Comparison of ENCODE assay signal across 9 mouse cellular contexts in genomic region chr12:79902761-79903160, GRCm38 (mm10).
DNase-seq lines count a peak whose midpoint lies in the region; ATAC-seq and TF ChIP-seq lines count a peak whose summit lies in the region.
"Had no signal": no experiment of that assay in that cellular context is flagged by ENCODE, and none has a peak within 500 bp of the region (broad histone marks: within the 10 kb centered on the region; RNA-seq: fewer than 3 reads in every experiment).

No protein-coding gene starts in this region.

- H3K27me3 ChIP-seq in forebrain, embryonic 14.5 days (replicated peaks; ENCODE audit: control insufficient read depth, insufficient read depth, low read length): no peaks in the 10 kb centered on the region
- H3K27me3 ChIP-seq in forebrain, postnatal 0 days (ENCODE audit: insufficient read depth, low read length): no peaks in the 10 kb centered on the region
- H3K27me3 ChIP-seq in hindbrain, embryonic 12.5 days: no peaks in the 10 kb centered on the region
- H3K27me3 ChIP-seq in midbrain, embryonic 14.5 days (ENCODE audit: control insufficient read depth, insufficient read depth, low read length): no peaks in the 10 kb centered on the region

- H3K4me2 ChIP-seq in forebrain, embryonic 14.5 days (ENCODE audit: low read length): no peak overlapping the region
- H3K4me2 ChIP-seq in forebrain, postnatal 0 days (ENCODE audit: low read depth): no peak overlapping the region
- H3K4me2 ChIP-seq in hindbrain, embryonic 12.5 days (replicated peaks): no peak overlapping the region
- no peak overlapping the region for H3K4me2 ChIP-seq in midbrain, embryonic 14.5 days (ENCODE audit: low read length)

- peaks cover 2% of the 10 kb centered on the region; the same call in 1 of the 2 replicates for H3K4me1 ChIP-seq in forebrain, embryonic 14.5 days (ENCODE audit: control insufficient read depth, insufficient read depth, low read length)
- H3K4me1 ChIP-seq in forebrain, postnatal 0 days (ENCODE audit: insufficient read depth): no peaks in the 10 kb centered on the region
- peaks cover 30% of the 10 kb centered on the region for H3K4me1 ChIP-seq in hindbrain, embryonic 12.5 days
- no peaks in the 10 kb centered on the region for H3K4me1 ChIP-seq in midbrain, embryonic 14.5 days (ENCODE audit: control insufficient read depth, insufficient read depth, low read length)

- H3K9me3 ChIP-seq in forebrain, embryonic 14.5 days (replicated peaks; ENCODE audit: control insufficient read depth, low read length): peaks cover 3% of the 10 kb centered on the region; the same call in 1 of the 2 replicates
- H3K9me3 ChIP-seq in forebrain, postnatal 0 days (ENCODE audit: low read length): no peaks in the 10 kb centered on the region
- H3K9me3 ChIP-seq in hindbrain, embryonic 12.5 days (replicated peaks): peaks cover 4% of the 10 kb centered on the region; the same call in 1 of the 2 replicates
- H3K9me3 ChIP-seq in midbrain, embryonic 14.5 days (ENCODE audit: control insufficient read depth, low read length): no peaks in the 10 kb centered on the region; the same call in 1 of the 2 replicates

- WGBS in forebrain, embryonic 14.5 days: 75% methylated on average over 7 of the region's 7 CpGs
- 75% methylated on average over 7 of the region's 7 CpGs for WGBS in forebrain, postnatal 0 days
- WGBS in hindbrain, embryonic 12.5 days: 73% methylated on average over 7 of the region's 7 CpGs
- WGBS in midbrain, embryonic 14.5 days: 66% methylated on average over 7 of the region's 7 CpGs

- TF ChIP-seq CTCF in forebrain, postnatal 0 days (IDR thresholded peaks at IDR 0.05; ENCODE audit: low read depth): no peak
- no peak for TF ChIP-seq CTCF in left cerebral cortex, adult 2 months (IDR thresholded peaks at IDR 0.05)

- no peak for DNase-seq in forebrain, embryonic 14.5 days (ENCODE audit: low spot score)
- DNase-seq in forebrain, postnatal 0 days: no peak
- no peak for DNase-seq in left cerebral cortex, adult 2 months (ENCODE audit: extremely low spot score in 1 of 2, low spot score in 2 of 2)
- no peak for DNase-seq in left cerebral cortex, adult 9 months (ENCODE audit: low spot score in 2 of 2)
- DNase-seq in midbrain, embryonic 14.5 days: no peak
- DNase-seq in embryo, embryonic 9.5 days (ENCODE audit: extremely low spot score): no peak
- no peak for DNase-seq in spleen, postnatal 10 days (ENCODE audit: low spot score in 2 of 2)
- DNase-seq: layer of hippocampus, adult 9-11 months had no signal

- H3K36me3 ChIP-seq in forebrain, embryonic 14.5 days (ENCODE audit: control insufficient read depth, insufficient read depth, low read length): no peaks in the 10 kb centered on the region
- no peaks in the 10 kb centered on the region for H3K36me3 ChIP-seq in forebrain, postnatal 0 days (ENCODE audit: insufficient read depth)
- H3K36me3 ChIP-seq in hindbrain, embryonic 12.5 days: no peaks in the 10 kb centered on the region
- H3K36me3 ChIP-seq in midbrain, embryonic 14.5 days (ENCODE audit: control insufficient read depth, insufficient read depth, low read length): no peaks in the 10 kb centered on the region

- ATAC-seq in forebrain, embryonic 14.5 days: no peak
- ATAC-seq in forebrain, postnatal 0 days: no peak
- ATAC-seq in hindbrain, embryonic 12.5 days (ENCODE audit: low FRiP score): no peak
- ATAC-seq in midbrain, embryonic 14.5 days (ENCODE audit: low FRiP score, low TSS enrichment): no peak

- H3K4me3 ChIP-seq in forebrain, embryonic 14.5 days (ENCODE audit: low read depth, low read length): no peak overlapping the region
- H3K4me3 ChIP-seq in forebrain, postnatal 0 days (ENCODE audit: low read depth, low read length): no peak overlapping the region
- no peak overlapping the region for H3K4me3 ChIP-seq in left cerebral cortex, adult 2 months
- no peak overlapping the region for H3K4me3 ChIP-seq in hindbrain, embryonic 12.5 days
- H3K4me3 ChIP-seq in midbrain, embryonic 14.5 days (replicated peaks; ENCODE audit: low read depth, low read length): no peak overlapping the region

- H3K27ac ChIP-seq in forebrain, embryonic 14.5 days (ENCODE audit: low read depth, low read length): 0 out of 2 replicates have a peak overlapping the region, but pooled peaks have one; percentile 6
- no peak overlapping the region for H3K27ac ChIP-seq in forebrain, postnatal 0 days (ENCODE audit: low read depth, low read length)
- H3K27ac ChIP-seq in left cerebral cortex, adult 2 months: 0 out of 2 replicates have a peak overlapping the region, but pooled peaks have one; percentile 50
- peak overlapping the region; percentile 45; the same call in 1 of the 2 replicates for H3K27ac ChIP-seq in hindbrain, embryonic 12.5 days
- peak overlapping the region; percentile 60; the same call in 1 of the 2 replicates for H3K27ac ChIP-seq in midbrain, embryonic 14.5 days (replicated peaks; ENCODE audit: low read depth, low read length)

- intact Hi-C loops in left cerebral cortex, adult 2 months (cut with DNase I): no loop called here

- no peak overlapping the region for H3K9ac ChIP-seq in forebrain, embryonic 14.5 days (ENCODE audit: low read length)
- no peak overlapping the region for H3K9ac ChIP-seq in forebrain, postnatal 0 days
- no peak overlapping the region for H3K9ac ChIP-seq in hindbrain, embryonic 12.5 days
- H3K9ac ChIP-seq in midbrain, embryonic 14.5 days (replicated peaks; ENCODE audit: low read length): no peak overlapping the region
